Mouse (Mus musculus): ENCODE measurements around the gene Padi6.

Gene Padi6

DNA sequence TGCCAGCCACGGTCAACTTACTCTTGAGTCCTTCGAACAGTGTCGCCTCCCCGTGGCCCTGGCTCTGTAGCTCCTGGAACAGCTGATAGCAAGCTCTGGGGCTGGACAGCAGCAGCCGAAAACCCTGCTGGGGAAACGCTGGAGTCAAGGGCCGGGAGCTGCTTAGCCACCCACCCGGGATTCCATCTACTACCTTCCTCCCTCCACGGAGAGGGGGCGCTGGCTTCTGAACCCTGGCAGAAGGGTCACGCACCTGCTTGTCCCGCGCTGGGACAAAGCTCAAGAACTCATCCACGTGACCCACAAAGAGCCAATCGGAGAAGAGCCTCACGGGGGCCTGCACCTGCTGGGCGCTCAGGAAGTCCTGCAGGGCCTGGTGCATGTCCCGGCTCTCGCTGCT is 7.9 kb upstream of the Padi6 start:
- DNase-seq (ENCODE audit: low spot score), result peak; percentile 60

DNA sequence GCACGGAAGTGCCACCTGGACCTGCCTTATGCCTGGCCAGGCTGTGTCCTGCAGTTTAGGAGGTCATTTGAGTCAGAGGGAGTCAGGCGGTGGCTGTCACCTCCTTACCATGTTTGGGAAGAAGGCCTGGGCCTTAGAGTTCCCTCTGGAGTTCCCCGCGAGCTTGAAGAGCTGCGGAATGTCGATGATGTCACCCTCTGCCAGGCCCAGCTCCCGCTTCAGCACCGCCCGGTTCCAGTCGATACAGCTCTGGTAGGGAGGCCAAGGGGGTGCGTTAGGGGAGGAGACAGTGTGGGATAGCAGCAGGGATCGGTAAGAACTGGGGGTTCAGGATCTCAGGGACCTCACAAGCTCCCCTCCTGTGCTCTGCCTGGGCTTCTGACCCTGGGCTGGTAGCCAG is 5.5 kb upstream of the Padi6 start:
- DNase-seq (ENCODE audit: low spot score), result peak; percentile 22

DNA sequence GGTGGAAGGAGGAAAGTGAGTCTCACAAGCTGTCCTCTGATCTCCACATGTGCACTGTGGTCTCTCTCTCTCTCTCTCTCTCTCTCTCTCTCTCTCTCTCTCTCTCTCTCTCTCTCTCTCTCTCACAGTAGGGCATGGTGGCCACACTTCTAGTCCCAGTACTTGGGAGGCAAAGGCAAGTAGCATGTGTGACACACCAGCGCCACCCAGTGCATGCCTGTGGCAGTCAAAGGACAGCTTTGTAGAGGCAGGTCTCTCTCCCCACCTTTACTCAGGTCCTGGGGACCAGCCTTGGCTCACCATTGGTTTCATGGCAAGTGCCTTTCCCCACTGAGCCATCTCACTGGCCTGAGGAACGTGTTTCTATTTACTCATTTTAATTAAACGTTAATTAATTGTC is 2.2 kb upstream of the Padi6 start:
- peak; percentile 73 for DNase-seq (ENCODE audit: low spot score)

DNA sequence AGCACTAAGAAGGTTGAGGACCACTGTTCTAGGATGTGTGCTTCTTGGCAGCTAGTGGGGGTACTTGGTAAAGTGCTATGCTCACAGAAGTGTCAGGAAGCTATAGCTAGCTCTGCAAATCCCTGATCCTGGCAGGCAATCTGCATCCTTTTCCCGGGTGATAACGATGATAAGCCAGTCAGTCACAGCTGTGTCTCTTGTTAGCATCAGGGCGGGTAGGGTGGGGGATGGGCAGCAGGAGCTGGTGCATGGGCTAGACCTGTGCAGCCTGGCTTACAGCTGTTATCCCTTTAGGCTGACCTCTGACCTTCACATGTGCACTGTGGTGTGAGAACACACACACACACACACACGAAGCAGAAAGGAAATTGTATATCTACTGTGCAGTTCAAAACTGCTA is 643 bp upstream of the Padi6 start:
- DNase-seq (ENCODE audit: low spot score), result no peak

DNA sequence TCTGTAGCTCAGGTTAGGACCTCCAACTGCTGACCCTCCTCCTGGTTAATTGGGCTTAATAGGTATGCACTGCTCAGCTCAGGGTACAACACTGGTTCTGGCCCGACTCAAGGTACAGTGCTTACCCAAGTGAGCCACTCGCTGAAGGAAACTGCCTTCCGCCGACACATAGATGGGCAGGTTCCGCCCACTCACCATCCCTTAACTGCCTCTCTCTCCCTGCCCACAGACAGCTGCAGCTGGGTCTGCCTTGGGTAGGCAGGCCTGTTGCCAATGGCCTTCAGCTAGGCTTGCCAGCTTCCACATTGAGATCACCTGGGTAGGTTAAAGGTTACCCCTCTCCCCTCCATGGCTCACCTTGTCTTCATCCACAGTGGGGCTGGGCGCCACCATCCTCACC is 1.0 kb downstream of the Padi6 start:
- DNase-seq (ENCODE audit: low spot score), result no peak

DNA sequence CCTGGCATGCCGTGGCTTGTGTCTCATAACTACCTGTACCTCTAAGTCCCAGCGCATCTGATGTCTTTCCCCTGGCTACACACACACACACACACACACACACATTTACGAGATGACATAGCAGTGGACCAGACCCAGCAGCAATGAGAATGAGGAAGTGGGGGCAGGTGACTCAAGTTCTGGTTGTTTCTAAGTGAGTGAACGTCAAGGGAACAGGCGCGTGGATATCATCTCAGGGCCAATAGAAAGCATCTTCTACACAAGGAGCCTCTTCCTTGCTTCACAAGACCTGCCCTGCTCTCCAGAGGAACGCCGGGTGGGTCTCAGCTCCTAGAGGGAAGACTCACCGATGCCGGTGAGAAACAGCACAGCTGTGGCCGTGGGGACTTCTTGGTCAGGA is 1.8 kb downstream of the Padi6 start:
- no peak for DNase-seq (ENCODE audit: low spot score)

DNA sequence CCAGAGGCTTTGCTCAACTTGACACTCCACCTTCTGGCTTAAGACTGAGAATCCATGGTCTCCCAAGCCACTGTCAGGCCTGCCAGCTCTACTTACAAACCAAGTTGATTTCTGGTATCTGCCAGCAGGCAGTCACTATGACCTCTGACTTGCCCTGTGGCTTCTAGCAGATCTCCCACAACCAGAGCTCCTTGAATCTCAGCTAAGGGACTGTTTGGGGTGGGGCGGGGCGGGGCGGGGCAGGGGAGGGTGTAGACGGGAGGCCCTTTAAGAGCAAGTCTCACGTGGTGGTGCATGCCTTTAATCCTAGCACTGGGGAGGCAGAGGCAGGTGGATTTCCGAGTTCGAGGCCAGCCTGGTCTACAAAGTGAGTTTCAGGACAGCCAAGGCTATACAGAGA is 9.6 kb downstream of the Padi6 start:
- no peak for DNase-seq (ENCODE audit: low spot score)

DNA sequence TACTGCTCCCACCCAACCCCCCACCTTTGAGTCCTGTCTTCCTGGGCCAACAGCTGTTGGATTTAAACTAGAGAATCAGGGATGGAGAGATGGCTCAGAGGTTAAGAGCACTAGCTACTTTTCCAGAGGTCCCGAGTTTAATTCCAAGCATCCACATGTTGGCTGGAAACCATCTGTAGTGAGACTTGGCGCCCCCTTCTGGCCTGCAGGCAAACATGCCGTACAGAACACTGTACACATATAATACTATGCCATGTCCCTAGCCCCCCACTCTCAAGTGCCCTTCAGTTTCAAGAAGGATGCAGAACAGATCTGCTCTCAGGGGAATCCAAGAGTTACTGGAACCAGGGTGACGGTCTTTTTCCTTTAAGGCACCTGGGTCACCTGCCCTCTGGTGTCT is 10.8 kb downstream of the Padi6 start:
- no peak for DNase-seq (ENCODE audit: low spot score)

DNA sequence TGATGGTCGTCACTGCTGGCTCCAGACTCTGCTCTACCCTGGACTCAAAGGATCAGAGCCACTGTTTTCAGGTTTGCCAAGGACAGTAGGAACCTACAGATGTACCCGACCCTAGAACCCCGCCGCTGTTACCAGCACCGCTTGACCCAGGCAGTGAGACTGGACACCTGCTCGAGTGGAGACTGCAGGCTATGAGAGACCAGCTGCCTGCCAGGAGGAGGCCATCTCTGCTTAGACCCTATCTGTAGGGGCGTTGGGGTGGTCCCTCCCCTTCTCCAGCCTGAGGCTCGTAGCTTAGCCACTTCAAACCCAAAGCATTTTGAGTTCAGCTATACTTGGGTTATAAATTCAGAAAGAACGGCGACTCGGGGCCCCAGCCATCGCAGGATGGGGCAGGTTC is 15.5 kb downstream of the Padi6 start:
- DNase-seq (ENCODE audit: low spot score), result no peak

DNA sequence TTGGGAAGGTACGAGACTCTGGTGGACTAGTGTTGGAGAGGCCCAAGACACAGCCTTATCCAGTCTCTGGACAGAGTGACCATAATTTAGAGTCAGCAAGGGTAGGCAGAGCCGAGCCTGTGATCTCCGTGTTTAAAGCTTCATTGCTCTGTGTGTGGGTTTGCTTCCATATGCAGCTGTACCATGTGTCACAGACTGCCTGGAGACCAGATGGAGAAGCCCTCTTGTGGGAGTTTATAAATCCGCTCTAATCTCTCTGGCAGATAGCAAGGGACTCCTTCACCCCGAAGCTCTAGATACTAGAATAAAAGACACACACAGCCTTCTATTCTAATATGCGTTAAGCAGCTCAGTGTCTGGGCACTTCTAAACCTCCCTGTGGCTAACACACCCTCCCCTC is 17.7 kb downstream of the Padi6 start:
- DNase-seq (ENCODE audit: low spot score), result no peak

DNA sequence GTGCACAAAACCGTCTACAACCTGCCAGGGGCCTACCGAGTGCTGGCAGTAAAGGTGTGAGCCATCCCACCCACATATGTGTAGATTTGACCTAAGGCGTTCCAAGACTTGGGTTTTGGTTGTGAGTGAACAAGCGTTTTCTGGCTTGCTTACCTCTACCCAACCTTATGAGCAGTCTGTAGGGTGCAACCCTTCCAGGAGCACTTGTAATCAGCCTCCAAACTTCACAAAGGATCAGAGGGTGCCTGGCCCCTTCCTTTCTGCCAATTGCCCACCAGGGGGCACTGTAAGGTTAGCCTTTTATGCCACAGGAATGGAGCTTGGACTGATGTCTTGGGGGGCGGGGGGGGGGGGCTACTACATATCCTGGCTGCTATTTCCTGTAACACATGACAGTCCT is 18.6 kb downstream of the Padi6 start:
- DNase-seq (ENCODE audit: low spot score), result peak; percentile 70

DNA sequence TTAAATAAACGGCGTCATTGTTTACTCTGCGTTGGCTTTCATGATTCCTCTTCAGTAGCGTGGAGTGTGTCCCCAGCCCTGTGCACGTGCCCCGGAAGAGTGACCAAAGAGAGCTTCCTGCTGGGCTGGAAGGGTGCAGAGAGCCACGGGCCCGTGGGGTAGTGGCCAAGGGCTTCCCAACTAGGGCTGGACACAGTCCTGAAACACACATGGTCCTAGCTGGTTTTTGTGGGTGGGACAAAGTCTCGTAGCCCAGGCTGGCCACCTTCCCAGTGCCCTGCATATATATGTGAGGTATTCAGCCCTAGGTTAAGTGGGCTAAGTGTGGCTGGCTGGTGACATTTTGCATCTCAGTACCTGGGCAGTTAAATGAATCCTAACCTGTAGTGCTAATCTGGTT is 19.3 kb downstream of the Padi6 start:
- no peak for DNase-seq (ENCODE audit: low spot score)

DNA sequence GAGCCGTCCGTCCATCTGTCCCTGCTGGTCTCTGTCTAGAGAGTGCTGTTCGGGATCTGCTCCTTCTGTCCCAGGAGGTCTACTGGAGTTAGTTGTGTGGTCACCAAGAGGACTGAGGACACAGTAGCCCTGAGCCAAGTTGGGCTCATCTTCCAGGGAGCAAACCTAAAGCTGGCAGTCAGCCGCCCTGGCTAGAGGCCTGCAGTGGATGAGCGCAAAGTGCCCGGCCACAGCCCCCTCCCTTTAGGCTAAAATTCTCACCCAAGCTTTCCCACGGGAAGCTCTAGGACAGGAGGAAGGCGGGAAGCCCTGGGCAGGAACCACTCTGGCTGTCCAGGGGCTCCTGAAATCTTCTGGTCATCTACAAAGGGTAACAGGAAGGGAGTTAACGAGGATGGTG is 19.7 kb downstream of the Padi6 start:
- DNase-seq (ENCODE audit: low spot score), result no peak

DNA sequence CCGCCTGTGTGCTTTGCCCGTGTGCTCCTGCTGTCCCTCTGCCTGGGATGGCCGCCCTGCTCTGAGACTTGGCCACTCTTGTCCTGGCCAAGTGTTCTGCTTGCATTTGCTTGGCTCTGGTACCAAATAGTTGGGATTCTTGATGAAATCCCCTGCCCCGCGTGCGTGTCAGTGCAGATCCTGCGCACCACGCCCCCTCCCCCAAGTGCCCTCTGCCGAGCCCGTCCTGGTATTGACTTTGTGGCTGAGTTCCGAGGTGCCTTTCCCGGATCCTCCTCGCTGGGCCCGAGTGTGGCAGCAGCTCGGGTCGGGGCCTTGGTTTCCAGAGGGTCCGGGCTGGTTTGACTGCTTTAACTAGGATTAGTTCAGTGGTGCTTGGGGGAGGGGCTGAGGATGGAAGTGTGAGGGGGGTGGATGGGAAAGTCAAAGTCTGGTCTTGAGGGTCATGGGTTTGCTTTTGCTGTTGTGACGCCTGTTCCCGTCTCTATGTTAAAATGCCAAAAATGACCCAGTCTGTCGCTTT is 20.4 kb downstream of the Padi6 start:
- no peak for DNase-seq (ENCODE audit: low spot score)

DNA sequence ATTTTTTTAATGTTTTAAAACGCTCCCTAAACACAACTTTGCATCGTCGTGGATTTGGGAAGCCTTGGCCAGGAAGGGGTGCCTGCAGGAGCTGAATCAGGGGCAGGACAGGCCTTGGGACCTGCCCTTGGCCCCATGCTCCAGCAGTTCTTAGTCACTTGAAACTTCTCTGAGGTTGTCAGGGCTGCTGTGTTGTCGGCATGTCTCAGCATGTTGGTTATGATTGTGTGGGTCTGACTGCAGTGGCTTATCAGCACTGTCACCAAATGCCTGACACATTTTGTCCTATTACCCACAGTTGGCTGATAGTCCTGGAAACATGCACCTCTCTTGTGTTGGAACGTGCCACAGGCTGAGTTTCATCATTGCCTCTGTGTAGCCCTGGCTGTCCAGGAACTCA is 22.4 kb downstream of the Padi6 start:
- DNase-seq (ENCODE audit: low spot score), result no peak

DNA sequence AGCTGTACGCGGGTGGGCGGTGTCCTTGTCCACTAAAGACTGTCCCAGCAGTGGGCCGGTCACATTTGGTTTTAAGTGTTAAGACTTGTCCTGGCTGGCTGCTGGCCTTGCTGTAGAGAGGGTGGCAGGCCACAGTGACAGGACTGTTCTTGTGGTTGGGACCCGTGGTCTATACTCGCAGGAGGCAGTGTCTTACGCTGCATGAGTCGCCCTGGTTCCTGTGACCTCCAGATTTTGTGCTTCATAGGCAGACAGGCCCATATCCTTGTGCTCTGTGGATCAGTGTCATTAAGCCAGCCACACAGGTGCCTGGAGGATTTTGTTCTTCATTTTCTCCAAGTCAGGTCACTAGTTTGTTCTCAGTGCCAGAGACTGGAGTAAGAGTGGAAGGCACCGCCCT is 24.0 kb downstream of the Padi6 start:
- DNase-seq (ENCODE audit: low spot score), result no peak

DNA sequence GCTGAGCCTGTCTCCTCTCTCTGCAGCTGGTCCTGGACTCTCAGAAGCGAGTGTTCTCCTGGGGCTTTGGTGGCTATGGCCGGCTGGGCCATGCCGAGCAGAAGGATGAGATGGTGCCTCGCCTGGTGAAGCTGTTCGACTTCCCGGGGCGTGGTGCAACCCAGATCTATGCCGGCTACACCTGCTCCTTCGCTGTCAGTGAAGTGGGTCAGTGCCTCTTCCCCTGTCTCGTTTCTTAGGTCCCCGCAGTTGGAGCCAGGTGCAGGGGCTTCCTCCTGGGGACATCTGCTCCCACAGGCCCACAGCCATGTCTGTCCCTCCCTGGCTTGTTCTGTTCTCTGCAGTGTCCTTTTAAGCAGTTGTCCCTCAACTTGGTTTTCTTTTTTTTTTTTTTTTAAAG is 25.4 kb downstream of the Padi6 start:
- no peak for DNase-seq (ENCODE audit: low spot score)

DNA sequence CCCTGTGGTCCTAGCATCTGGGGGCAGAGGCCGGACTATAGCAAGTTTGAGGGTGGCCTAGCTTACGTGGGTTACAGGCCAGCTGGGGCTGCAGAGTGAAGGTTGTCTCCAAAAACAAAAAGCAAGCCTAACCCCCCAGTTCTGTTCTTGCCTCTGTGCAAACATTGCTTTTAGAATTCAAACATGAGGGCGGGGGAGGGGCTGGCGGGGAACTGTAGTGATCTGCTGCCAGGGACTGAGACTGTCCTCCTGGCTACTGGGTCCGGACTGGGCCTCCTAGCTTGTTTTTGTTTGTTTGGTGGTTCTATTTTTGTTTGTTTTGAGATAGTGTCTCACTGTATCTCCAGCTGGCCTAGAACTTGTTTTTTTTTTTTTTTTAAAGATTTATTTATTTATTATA is 27.9 kb downstream of the Padi6 start:
- DNase-seq (ENCODE audit: low spot score), result no peak

DNA sequence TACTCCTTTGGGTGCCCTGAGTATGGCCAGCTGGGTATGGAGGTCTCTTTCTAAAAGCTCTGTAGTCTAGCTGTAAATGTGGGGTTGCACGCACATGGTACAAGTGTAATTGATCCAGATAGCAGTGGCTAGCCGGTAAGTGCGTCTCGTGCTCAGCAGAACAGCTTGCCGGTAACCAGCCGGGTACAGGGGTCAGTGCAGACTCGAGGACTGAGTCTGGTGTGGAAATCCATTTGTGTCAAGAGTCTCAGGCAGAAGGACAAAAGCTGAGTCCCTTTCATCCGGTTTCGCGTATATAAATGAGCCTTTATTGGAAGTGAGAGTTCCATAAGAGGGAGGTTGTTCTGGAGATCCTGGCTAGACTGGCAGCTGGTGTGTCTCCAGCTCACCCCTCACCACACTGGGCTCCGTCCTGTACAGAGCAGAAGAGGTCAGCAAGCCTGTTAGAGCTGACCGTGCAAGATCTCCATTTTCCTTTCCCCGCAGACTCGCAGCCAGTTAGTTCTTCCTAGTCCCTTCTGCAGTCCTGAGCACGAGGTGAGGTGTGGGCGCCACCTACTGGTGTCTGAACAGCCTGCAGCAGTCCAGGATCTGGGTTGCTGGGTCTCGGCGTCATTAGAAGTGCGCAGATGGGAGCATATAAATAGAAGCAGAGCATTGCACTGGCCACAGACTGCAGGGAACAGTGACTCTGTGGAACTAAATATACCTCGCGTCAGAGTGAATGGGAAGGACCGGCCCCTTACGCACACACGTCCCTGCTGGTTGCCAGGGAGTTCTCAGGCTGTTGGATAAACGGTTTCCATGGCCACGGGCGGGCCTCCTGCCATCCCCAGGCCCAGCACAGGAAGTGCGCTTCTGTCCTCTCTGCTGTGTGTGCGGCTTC is 28.7 kb downstream of the Padi6 start:
- DNase-seq (ENCODE audit: low spot score), result peak; percentile 89

DNA sequence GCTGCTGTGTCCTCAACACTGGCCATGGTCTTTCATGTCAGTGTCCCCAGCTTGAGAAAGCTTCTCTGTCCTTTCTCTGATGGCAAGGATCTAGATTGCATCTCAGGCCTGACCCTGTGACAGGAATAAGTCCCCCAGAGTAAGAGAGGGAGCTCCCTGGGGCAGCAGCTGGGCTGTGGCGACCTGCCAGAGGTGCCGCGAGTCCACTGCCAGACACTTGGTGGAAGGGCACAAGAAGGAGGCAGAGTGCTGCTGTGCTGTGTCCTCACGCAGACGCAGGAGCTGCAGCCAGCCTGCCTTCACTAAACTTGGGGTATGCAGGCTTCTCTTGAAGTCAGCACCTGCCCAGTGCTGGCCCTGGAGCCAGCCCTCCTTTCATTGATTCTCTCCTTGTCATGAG is 31.1 kb downstream of the Padi6 start:
- no peak for DNase-seq (ENCODE audit: low spot score)

DNA sequence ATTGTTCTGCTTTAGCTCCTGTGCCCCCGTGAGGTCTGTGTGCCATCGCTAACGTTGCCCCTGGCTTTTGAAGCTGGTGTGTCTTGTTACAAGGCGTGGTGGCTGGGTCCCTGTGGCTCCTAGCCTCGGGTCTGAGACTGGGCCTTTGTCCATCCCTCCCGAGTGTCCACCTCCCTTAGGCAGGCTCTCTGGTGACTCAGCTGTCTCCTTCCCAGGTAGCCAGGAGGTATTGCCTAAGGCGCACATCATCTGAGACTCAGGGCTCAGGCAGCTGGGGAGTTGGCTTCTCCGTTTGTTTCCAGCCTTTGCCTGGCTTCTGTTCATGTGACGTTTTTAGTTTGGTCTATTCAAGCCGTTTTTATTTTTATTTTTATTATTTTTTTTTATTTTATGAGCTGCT is 31.7 kb downstream of the Padi6 start:
- no peak for DNase-seq (ENCODE audit: low spot score)

DNA sequence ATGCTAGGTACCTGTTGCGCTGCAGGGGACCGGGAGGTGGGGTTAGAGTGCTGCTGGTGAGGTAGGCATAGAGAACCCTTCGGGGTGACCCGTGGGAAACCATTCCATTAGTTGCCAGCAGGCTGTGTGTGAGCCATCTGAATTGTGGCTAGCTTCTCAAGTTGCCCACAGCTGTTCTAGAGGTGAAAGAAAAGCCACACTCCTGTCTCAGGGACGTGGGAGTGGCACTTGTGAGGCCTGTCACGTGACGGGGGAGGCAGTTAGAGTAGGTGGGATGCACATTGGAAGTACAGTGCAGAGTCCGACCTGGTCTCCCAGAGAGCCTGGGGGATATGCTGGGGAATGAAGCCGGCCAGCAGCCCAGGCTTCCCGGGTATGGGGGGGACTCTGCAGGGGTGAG is 32.8 kb downstream of the Padi6 start:
- DNase-seq (ENCODE audit: low spot score), result no peak

DNA sequence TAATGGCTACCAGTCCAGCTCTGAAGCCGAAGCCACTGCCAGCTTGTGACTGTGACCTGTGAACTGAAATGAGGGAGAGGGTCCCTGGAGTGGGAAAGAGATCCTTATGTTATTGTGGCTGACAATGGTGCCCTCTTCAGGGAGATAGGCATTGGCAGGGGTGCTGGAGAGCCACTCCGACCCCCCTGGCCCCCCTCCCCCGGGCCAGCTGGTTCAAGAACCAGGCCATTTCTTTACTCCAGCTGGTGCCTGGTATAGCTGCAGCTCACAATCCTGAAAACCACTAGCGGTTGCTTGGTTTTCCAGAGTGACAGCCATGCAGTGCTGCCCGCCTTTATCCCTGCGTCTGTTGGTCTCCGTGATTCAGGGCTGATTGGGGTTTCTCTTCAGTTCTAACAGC is 33.3 kb downstream of the Padi6 start:
- DNase-seq (ENCODE audit: low spot score), result no peak

DNA sequence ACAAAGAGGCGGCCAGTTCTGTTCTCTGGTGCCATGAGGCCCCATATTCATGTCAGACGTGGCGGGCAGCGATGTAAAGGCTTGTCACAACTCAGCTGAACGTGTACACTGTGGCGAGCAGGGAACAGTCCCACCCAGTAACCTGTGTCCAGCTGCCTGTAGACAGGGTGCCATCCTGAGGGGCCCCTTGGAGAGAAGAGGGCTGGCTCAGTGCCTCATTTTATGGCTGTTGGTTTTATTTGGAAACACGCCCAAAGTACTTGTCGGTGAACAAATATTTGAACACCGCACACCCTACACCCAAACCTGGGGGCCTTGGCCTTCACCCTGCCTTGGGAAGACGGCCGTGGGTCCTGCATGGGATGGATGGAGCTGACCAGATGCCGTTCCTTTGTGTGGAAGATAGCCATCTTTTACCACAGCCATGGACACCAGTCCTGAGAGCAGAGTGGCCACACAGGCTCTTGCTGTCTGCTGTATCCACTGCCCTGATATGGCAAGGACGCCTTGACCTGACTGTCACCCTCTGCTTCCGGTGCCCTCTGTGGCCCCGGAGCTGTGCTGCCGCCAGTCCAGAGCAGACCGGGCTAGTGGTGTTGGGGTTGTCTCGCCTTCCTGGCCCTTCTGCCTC is 34.0 kb downstream of the Padi6 start:
- DNase-seq (ENCODE audit: low spot score), result no peak
